Mouse (Mus musculus): ENCODE results near the gene Tent5b. TPM values are rescaled to one million over a fixed set of nuclear protein-coding genes. Genes with fewer than 3 reads are reported as not detected.

Gene Tent5b
- polyA plus RNA-seq, 1 experiment = 4.4 TPM

DNA sequence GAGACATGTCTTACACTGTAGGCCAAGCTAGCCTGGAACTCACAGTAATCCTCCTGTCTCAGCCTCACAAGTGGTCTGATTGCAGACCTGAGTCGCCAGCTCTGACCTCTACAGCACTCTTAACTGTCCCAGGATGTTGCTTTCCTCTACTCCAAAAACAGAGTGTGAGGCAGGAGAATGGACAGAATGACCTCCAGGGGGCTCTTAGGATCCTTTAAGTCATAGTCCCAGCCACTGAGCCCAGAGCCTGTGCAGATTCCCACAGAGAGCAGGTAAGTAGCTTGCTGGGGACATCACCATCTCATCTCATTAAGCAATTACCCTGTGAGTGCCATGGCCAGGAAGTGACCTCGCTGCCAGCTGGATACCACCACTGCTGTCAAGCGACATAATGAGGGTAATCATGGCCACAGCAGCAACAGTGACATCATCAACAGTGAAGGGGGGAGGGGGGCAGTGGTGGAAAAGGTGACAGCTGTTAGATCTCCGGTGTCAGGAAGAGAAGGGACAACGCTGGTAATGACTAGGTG lies 19.1 kb upstream of the Tent5b start:
- Histone ChIP-seq H3K79me2 (ENCODE audit: control insufficient read depth, insufficient read depth) (no peaks in the 10 kb centered on the region), H3K27me3 (ENCODE audit: control insufficient read depth, insufficient read depth, insufficient read length) (no peaks in the 10 kb centered on the region), H3ac (ENCODE audit: control insufficient read depth, insufficient read length, low read depth) (no peak overlapping the region), H3K4me3 (ENCODE audit: insufficient read depth, poor library complexity, severe bottlenecking) (no peak overlapping the region), H3K36me3 (ENCODE audit: control insufficient read depth, insufficient read depth) (no peaks in the 10 kb centered on the region), H3K79me3 (ENCODE audit: low read depth) (no peaks in the 10 kb centered on the region)
- TF ChIP-seq CEBPB (IDR thresholded peaks at IDR 0.05; ENCODE audit: low read depth) = no peak

DNA sequence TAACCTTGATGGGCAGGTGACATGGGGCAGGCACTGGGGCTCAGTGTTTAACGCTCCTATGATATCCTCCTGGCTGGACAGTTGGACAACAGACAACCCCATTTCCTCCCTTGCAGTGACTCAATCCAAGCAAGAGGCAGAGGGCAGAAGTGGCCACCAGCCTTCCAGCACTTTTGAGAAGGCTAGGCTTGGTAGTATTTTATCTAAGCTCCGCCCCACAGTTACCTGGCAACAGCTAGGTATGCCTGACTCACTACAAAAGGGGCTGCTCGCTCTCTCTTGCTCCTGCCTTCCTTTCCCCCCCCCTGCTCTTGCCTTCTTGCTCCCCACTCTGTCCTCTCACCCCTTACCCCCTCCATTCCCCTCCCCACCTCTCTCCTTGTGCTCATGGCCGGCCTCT lies 18.6 kb upstream of the Tent5b start:
- no peak for TF ChIP-seq MYOG (IDR thresholded peaks at IDR 0.05; ENCODE audit: control insufficient read depth, extremely low read depth, insufficient read length)
- no peak for TF ChIP-seq CTCF (IDR thresholded peaks at IDR 0.05; ENCODE audit: control insufficient read depth, insufficient read depth, insufficient read length)
- no peaks in the 10 kb centered on the region for H3K79me3 ChIP-seq (ENCODE audit: low read depth)

DNA sequence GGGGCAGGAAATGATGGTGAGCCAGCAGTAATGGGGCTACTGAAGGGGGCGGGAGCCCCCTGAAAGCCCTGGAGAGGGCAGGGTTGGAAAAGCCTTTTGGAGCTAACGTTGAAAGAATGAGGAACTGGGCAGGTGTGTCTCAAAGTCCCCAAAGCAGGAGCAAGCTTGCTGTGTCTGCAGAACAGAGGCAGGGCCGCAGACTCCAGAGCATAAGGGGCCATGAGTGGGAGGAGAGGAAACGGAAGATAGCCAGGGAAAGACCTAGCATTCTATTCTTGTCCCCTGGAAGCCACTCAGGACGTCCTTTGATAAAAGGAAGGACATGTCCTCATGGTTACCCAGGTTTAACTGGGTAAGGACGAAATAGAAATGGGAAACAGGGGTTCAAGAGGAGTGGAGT lies 16.7 kb upstream of the Tent5b start:
- Histone ChIP-seq H3ac (ENCODE audit: control insufficient read depth, insufficient read length, low read depth) (no peak overlapping the region), H3K4me3 (ENCODE audit: insufficient read depth, poor library complexity, severe bottlenecking) (no peak overlapping the region), H3K79me2 (ENCODE audit: control insufficient read depth, insufficient read depth) (no peaks in the 10 kb centered on the region), H3K36me3 (ENCODE audit: control insufficient read depth, insufficient read depth) (no peaks in the 10 kb centered on the region), H3K27me3 (ENCODE audit: control insufficient read depth, insufficient read depth, insufficient read length) (no peaks in the 10 kb centered on the region), H3K79me3 (ENCODE audit: low read depth) (no peaks in the 10 kb centered on the region)
- TF ChIP-seq MYOD1 (IDR thresholded peaks at IDR 0.05; ENCODE audit: control insufficient read depth, insufficient read length, low read depth) = no peak
- no peak for TF ChIP-seq CTCF (IDR thresholded peaks at IDR 0.05; ENCODE audit: control insufficient read depth, insufficient read depth, insufficient read length)
- no peak for TF ChIP-seq CEBPB (IDR thresholded peaks at IDR 0.05; ENCODE audit: low read depth)
- TF ChIP-seq FOSL1 (IDR thresholded peaks at IDR 0.05; ENCODE audit: insufficient read depth, low read length, poor library complexity, severe bottlenecking) = no peak
- no peak for TF ChIP-seq MYOG (IDR thresholded peaks at IDR 0.05; ENCODE audit: control insufficient read depth, extremely low read depth, insufficient read length)
- TF ChIP-seq MAX (IDR thresholded peaks at IDR 0.05) = no peak
- TF ChIP-seq USF1 (IDR thresholded peaks at IDR 0.05; ENCODE audit: low read depth) = no peak

More for the DNA sequence above, 18.6 kb upstream of the Tent5b start:
- H3K79me2 ChIP-seq (ENCODE audit: control insufficient read depth, insufficient read depth) = no peaks in the 10 kb centered on the region
- no peak overlapping the region for H3ac ChIP-seq (ENCODE audit: control insufficient read depth, insufficient read length, low read depth)
- no peaks in the 10 kb centered on the region for H3K27me3 ChIP-seq (ENCODE audit: control insufficient read depth, insufficient read depth, insufficient read length)
- H3K4me3 ChIP-seq (ENCODE audit: insufficient read depth, poor library complexity, severe bottlenecking) = no peak overlapping the region
- H3K36me3 ChIP-seq (ENCODE audit: control insufficient read depth, insufficient read depth) = no peaks in the 10 kb centered on the region

DNA sequence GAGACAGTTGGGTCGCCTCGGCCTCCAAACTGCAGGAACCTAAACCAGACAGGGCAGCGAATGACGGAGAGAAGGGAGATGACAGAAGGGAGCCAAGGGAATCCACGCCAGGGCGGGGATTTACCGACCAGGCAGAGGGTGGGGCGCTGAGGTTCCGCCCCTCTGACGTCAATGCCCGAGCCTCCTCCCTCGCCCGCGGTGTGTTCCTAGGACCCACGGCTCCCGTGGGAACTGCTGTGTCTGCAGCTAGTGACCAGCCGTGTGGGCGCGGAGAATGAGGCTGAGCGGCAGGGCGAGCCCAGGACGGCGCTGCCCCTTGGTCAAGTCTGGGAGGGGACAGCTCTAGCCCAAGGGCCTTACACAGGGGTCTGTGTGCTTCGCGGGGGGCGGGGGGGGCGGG lies 11.9 kb upstream of the Tent5b start:
- H3K4me3 ChIP-seq (ENCODE audit: insufficient read depth, poor library complexity, severe bottlenecking) = no peak overlapping the region
- H3K36me3 ChIP-seq (ENCODE audit: control insufficient read depth, insufficient read depth) = no peaks in the 10 kb centered on the region

DNA sequence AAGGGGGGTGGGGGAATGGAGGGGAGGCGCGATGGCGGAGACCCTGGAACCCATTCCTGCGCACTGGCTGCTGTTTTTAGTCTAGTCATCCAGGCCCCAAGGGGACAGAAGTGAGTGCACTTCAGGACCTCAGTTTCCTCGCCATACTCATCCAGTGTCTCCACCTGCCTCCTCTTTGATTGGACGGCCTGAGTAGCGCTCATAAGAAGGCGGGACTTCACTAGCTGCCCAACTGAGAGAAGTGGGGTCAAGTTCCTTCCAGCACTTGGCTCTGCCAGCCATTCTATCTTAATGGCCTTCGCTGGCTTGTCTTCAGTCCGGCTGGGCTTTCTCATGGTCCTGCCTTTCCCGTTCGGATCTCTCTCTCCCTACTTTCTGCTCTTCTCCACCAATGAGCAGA lies 10.8 kb upstream of the Tent5b start:
- Histone ChIP-seq H3ac (ENCODE audit: control insufficient read depth, insufficient read length, low read depth) (no peak overlapping the region), H3K27me3 (ENCODE audit: control insufficient read depth, insufficient read depth, insufficient read length) (no peaks in the 10 kb centered on the region), H3K79me3 (ENCODE audit: low read depth) (no peaks in the 10 kb centered on the region), H3K36me3 (ENCODE audit: control insufficient read depth, insufficient read depth) (no peaks in the 10 kb centered on the region), H3K79me2 (ENCODE audit: control insufficient read depth, insufficient read depth) (no peaks in the 10 kb centered on the region), H3K4me3 (ENCODE audit: insufficient read depth, poor library complexity, severe bottlenecking) (no peak overlapping the region)
- no peak for TF ChIP-seq MYOG (IDR thresholded peaks at IDR 0.05; ENCODE audit: control insufficient read depth, extremely low read depth, insufficient read length)
- no peak for TF ChIP-seq MYOD1 (IDR thresholded peaks at IDR 0.05; ENCODE audit: control insufficient read depth, insufficient read length, low read depth)
- TF ChIP-seq FOSL1 (IDR thresholded peaks at IDR 0.05; ENCODE audit: insufficient read depth, low read length, poor library complexity, severe bottlenecking) = no peak
- no peak for TF ChIP-seq CTCF (IDR thresholded peaks at IDR 0.05; ENCODE audit: control insufficient read depth, insufficient read depth, insufficient read length)
- no peak for TF ChIP-seq CEBPB (IDR thresholded peaks at IDR 0.05; ENCODE audit: low read depth)
- no peak for TF ChIP-seq USF1 (IDR thresholded peaks at IDR 0.05; ENCODE audit: low read depth)
- TF ChIP-seq MAX (IDR thresholded peaks at IDR 0.05) = no peak

More for the DNA sequence above, 11.9 kb upstream of the Tent5b start:
- no peaks in the 10 kb centered on the region for H3K27me3 ChIP-seq (ENCODE audit: control insufficient read depth, insufficient read depth, insufficient read length)
- no peak overlapping the region for H3ac ChIP-seq (ENCODE audit: control insufficient read depth, insufficient read length, low read depth)
- no peaks in the 10 kb centered on the region for H3K79me3 ChIP-seq (ENCODE audit: low read depth)
- TF ChIP-seq CTCF (IDR thresholded peaks at IDR 0.05; ENCODE audit: control insufficient read depth, insufficient read depth, insufficient read length) (no peak), USF1 (IDR thresholded peaks at IDR 0.05; ENCODE audit: low read depth) (no peak), CEBPB (IDR thresholded peaks at IDR 0.05; ENCODE audit: low read depth) (no peak), FOSL1 (IDR thresholded peaks at IDR 0.05; ENCODE audit: insufficient read depth, low read length, poor library complexity, severe bottlenecking) (no peak)
- no peaks in the 10 kb centered on the region for H3K79me2 ChIP-seq (ENCODE audit: control insufficient read depth, insufficient read depth)

DNA sequence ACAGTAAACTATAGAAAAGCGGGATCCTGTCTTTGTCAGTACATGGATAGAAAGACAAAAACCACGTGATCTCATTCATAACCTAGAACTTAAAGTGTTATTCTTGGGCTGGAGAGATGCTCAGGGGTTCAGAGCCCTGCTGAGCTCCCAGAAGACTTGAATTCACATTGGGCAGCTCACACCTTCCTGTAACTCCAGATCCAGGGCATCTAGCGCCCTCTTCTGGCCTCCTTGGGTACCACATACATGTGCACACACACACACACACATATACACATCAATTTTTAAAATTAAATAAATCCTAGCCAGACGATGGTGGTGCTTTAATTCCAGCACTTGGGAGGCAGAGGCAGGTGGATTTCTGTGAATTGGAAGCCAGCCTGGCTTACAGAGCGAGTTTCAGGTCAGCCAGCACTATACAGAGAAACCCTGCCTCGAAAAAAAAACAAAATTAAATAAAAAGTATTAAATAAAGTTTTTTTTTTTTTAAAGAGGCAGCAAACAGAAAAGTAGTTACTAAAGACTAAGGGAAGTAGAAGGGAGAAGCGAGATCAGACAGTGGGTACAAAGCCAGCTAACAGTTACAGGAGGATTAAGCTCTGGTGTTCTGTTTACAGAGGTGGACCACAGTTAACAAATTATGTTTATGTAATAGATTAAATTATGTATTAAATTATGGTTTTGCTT lies 8.7 kb upstream of the Tent5b start:
- TF ChIP-seq MYOG (IDR thresholded peaks at IDR 0.05; ENCODE audit: control insufficient read depth, extremely low read depth, insufficient read length) = no peak
- no peak for TF ChIP-seq MYOD1 (IDR thresholded peaks at IDR 0.05; ENCODE audit: control insufficient read depth, insufficient read length, low read depth)
- no peak for TF ChIP-seq FOSL1 (IDR thresholded peaks at IDR 0.05; ENCODE audit: insufficient read depth, low read length, poor library complexity, severe bottlenecking)
- TF ChIP-seq MAX (IDR thresholded peaks at IDR 0.05) = no peak
- no peak for TF ChIP-seq CEBPB (IDR thresholded peaks at IDR 0.05; ENCODE audit: low read depth)
- TF ChIP-seq USF1 (IDR thresholded peaks at IDR 0.05; ENCODE audit: low read depth) = no peak
- TF ChIP-seq CTCF (IDR thresholded peaks at IDR 0.05; ENCODE audit: control insufficient read depth, insufficient read depth, insufficient read length) = no peak
- no peak overlapping the region for H3K4me3 ChIP-seq (ENCODE audit: insufficient read depth, poor library complexity, severe bottlenecking)
- no peaks in the 10 kb centered on the region for H3K79me3 ChIP-seq (ENCODE audit: low read depth)
- H3ac ChIP-seq (ENCODE audit: control insufficient read depth, insufficient read length, low read depth) = no peak overlapping the region
- no peaks in the 10 kb centered on the region for H3K36me3 ChIP-seq (ENCODE audit: control insufficient read depth, insufficient read depth)
- H3K27me3 ChIP-seq (ENCODE audit: control insufficient read depth, insufficient read depth, insufficient read length) = no peaks in the 10 kb centered on the region
- H3K79me2 ChIP-seq (ENCODE audit: control insufficient read depth, insufficient read depth) = no peaks in the 10 kb centered on the region

Measured in C2C12 (cell line).